Mouse (Mus musculus) testis, adult 2 months (tissue): Measurements from ENCODE around the gene Cux1. TPM values are rescaled to one million over a fixed set of nuclear protein-coding genes. Genes with fewer than 3 reads are reported as not detected.

Experiments
- H3K27ac ChIP-seq: fragments of 200-500 bp; 2 replicates; pipeline ENCODE4 v1.5.1; 2012; ENCODE audit warnings: low read depth, low read length; ENCODE audit not compliant: control insufficient read depth, insufficient read depth
- H3K27me3 ChIP-seq: fragments of 200-500 bp; 2 replicates; pipeline ENCODE4 v1.6.1; 2012; ENCODE audit warnings: mild to moderate bottlenecking, low read length, moderate library complexity; ENCODE audit not compliant: control insufficient read depth, insufficient read depth
- H3K36me3 ChIP-seq: fragments of 200-500 bp; 2 replicates; pipeline ENCODE4 v1.6.1; 2012; ENCODE audit warnings: mild to moderate bottlenecking, low read length; ENCODE audit not compliant: control insufficient read depth, insufficient read depth
- H3K4me1 ChIP-seq: fragments of 200-500 bp; 2 replicates; pipeline ENCODE4 v1.6.1; 2012; ENCODE audit warnings: low read length; ENCODE audit not compliant: control insufficient read depth, insufficient read depth
- H3K4me3 ChIP-seq: fragments of 200-500 bp; 2 replicates; pipeline ENCODE4 v1.5.1; 2012; ENCODE audit warnings: low read depth, mild to moderate bottlenecking, low read length, moderate library complexity, mixed read lengths; ENCODE audit not compliant: control insufficient read depth
- CTCF ChIP-seq: fragments of 200-500 bp; IDR thresholded peaks from 2 replicates; pipeline ENCODE4 v1.5.1; 2012; ENCODE audit warnings: low read depth, mild to moderate bottlenecking, inconsistent platforms, low read length, moderate library complexity; ENCODE audit not compliant: control insufficient read depth, insufficient read depth, insufficient replicate concordance
- POLR2A ChIP-seq: fragments of 200-500 bp; IDR thresholded peaks from 2 replicates; pipeline ENCODE4 v1.6.1; 2012; ENCODE audit warnings: low read depth, mild to moderate bottlenecking, inconsistent platforms, low read length, moderate library complexity; ENCODE audit not compliant: control insufficient read depth
- polyA plus RNA-seq: library from polyadenylated mRNA; depleted of rRNA; stranded (reverse); fragments of >200 nt; gene quantifications from 2 replicates; pipeline ENCODE4 v1.2.3, GENCODE M21; 2012

Gene Cux1
- polyA plus RNA-seq, 1 experiment: 88.7 TPM

DNA sequence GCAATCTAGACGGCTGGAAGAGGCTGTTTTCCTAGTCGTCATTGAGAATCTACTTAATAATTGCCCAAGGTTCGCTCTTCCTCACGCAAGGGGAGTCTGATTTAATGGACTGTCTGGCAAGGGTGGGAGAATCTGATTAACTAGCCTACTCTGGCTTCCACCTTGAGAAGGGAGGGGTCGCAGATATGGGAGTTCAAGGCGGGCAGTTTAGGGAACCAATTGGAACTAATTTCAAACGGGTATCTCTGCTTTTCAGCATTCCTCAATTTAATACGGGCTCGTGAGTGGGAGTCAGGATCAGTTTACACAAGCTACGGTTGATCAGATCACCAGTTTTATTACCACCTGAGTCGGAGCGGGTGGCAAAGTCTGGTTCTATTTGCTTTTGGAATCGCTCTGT lies 14.3 kb upstream of the Cux1 start:
- no peaks in the 10 kb centered on the region for H3K36me3 ChIP-seq
- H3K4me1 ChIP-seq: no peaks in the 10 kb centered on the region; the same call in none of the 2 replicates
- no peak overlapping the region for H3K4me3 ChIP-seq
- H3K27ac ChIP-seq: no peak overlapping the region
- no peaks in the 10 kb centered on the region; the same call in 1 of the 2 replicates for H3K27me3 ChIP-seq
- no peak for TF ChIP-seq CTCF
- TF ChIP-seq POLR2A: no peak

DNA sequence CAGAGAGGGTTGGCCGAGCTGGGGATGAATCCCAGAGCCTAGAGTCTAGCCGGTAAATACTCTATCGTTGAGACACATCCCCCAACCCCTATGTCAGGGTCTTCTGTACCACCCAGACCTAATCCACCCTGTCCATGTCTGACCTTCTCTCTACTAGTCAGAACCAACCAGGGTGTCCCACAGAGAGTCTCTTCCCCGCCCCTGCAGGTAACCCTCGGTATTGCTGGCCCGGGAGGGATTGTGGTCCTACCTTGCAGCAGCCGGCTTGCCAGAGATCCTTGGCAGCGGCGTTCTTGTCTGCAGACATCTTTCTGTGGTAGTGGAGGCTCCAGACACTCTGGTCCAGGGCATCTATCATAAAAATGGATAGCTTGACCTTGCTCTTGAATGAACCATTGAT lies 13.9 kb upstream of the Cux1 start:
- Histone ChIP-seq H3K27me3 (no peaks in the 10 kb centered on the region; the same call in 1 of the 2 replicates), H3K4me3 (no peak overlapping the region), H3K36me3 (no peaks in the 10 kb centered on the region), H3K4me1 (no peaks in the 10 kb centered on the region; the same call in none of the 2 replicates), H3K27ac (no peak overlapping the region)
- no peak for TF ChIP-seq POLR2A
- TF ChIP-seq CTCF: peak; percentile 24; the same call in 1 of the 2 replicates

DNA sequence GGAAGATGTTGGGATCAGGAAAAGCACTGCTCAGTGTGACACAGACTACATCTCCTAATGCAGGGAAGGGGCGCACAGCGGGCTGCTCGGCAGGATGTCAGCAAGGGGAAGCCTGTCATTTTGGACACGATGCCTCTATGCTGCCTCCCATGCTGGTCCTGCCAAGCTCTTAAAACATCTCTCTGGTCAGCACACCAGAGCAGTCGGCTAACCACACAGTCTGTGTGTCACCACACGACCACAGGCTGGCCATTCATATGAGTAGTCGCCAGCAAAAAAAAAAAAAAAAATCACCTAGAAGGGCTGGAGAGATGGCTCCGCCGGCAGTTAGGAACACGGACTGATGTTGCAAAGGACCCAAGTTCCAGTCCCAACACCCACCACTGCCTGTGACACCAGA lies 10.9 kb upstream of the Cux1 start:
- Histone ChIP-seq H3K27ac (no peak overlapping the region), H3K4me1 (no peaks in the 10 kb centered on the region; the same call in 1 of the 2 replicates), H3K27me3 (no peaks in the 10 kb centered on the region; the same call in 1 of the 2 replicates), H3K4me3 (no peak overlapping the region), H3K36me3 (no peaks in the 10 kb centered on the region)
- no peak for TF ChIP-seq CTCF
- no peak for TF ChIP-seq POLR2A

DNA sequence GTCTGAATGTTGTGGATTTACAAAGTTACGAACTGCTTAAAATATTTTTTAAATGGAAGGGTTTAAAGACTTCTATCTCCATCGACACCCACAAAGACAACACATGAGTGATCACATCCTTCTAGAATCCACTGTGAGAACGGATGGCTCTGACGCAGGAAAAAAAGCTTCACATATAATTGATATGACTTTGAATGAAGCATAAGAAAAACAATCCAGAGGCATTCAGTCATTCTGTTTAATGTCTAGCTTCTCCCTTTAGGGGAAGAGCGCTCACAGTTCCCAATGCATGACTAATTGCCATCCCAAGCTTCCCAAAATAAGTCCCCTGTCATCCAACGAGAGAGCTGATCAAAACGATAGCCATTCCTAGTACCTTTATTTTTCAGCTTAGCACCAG lies 2.9 kb upstream of the Cux1 start:
- Histone ChIP-seq H3K36me3 (no peaks in the 10 kb centered on the region), H3K4me3 (no peak overlapping the region), H3K27ac (no peak overlapping the region), H3K27me3 (no peaks in the 10 kb centered on the region), H3K4me1 (peaks cover 20% of the 10 kb centered on the region)
- TF ChIP-seq POLR2A (no peak), CTCF (no peak)

DNA sequence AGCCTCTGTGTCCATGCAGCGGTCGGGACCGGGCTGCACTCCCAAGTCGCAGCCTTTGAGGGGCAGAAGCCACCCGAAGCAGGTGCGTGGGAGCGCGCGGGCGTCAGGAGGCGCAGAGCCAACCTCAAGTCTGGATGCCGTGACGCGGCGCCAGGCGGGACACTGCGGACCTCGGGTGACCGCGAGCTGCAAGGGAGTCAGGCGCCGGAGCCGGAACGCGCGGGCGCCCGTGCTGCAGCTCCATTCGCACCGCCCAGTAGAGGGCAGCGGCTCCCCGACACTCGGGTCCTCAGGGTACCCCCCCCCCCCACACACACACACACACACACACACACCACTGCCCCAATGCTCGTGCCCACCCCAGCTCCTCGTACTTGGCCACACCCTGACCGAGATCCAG lies 1.5 kb upstream of the Cux1 start:
- Histone ChIP-seq H3K4me3 (peak overlapping the region; percentile 64), H3K27ac (no peak overlapping the region), H3K4me1 (peaks cover 21% of the 10 kb centered on the region), H3K36me3 (no peaks in the 10 kb centered on the region), H3K27me3 (no peaks in the 10 kb centered on the region)
- TF ChIP-seq POLR2A (0 out of 2 replicates have a peak, but pooled peaks have one; percentile 14), CTCF (0 out of 2 replicates have a peak, but pooled peaks have one; percentile 22)

DNA sequence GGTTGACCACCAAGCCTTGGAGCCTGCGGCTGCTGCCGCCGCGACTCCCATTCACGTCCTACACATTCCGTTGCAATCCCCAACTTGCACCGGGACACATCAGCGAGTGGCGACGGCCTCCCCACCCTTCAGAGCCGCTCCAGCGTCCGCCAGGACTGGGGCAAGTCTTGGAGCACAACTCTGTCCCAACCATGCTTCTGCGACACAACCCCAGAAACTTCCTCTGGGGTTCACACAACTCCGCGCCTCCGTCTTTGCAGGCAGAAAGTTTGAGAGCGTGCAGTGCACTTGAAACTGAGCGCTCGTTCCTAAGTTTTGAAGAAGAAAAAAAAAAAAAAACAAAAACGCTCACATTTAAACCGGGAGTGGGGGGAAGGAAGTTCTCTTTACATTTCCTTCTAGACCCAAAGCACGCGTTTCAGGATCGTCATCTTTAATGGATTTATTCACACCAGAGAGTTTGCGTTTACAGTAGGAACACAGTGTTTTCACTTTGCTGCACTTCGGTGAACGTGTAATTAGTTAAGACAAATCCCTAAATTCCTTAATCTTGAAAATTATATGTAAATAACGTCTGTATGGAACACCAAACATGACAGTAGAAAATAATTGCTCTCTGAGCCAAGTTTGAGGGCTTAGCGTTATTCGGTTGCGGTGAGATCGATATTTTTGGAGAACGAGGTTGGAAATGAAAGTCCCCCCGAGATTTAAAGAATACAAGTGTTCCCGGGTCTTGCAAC lies 906 bp upstream of the Cux1 start:
- H3K27ac ChIP-seq: peak overlapping the region; percentile 5; the same call in 1 of the 2 replicates
- TF ChIP-seq CTCF: no peak
- H3K4me1 ChIP-seq: peaks cover 21% of the 10 kb centered on the region
- H3K4me3 ChIP-seq: peak overlapping the region; percentile 98
- no peaks in the 10 kb centered on the region for H3K27me3 ChIP-seq
- H3K36me3 ChIP-seq: no peaks in the 10 kb centered on the region

GRCm38 (mm10) chr5:136566812-136567175 lies 496 bp downstream of the Cux1 start:
- Histone ChIP-seq H3K4me3 (peak overlapping the region; percentile 98), H3K27ac (peak overlapping the region; percentile 91), H3K27me3 (no peaks in the 10 kb centered on the region), H3K4me1 (peaks cover 21% of the 10 kb centered on the region), H3K36me3 (no peaks in the 10 kb centered on the region)
- TF ChIP-seq POLR2A (no peak), CTCF (no peak)
